Mouse (Mus musculus) limb, embryonic 14.5 days (tissue): ENCODE measurements at regions not wholly inside any gene's neighbourhood (a gene's known extent, or its start where the extent isn't known, plus 50 kb on each side); places are given as distances from the start of the nearest gene placed in this dataset.

Experiments
- ATAC-seq: fragments of 200-750 bp; cut with Nextera tagmentation; 2 replicates; pipeline ENCODE4 v1.8.0; 2017; ENCODE audit warnings: low read depth, moderate number of reproducible peaks, moderate TSS enrichment; ENCODE audit not compliant: low FRiP score
- DNase-seq: peaks from one replicate; pipeline ENCODE4 v3.0.0-alpha.2; 2015; ENCODE audit warnings: low spot score
- H3K27ac ChIP-seq: fragments of 300-500 bp; sonication (generic); replicated peaks from 2 replicates; pipeline ENCODE4 v1.5.1; 2014; ENCODE audit warnings: low read depth, mild to moderate bottlenecking, low read length, moderate library complexity, mixed read lengths
- H3K27me3 ChIP-seq: fragments of 300-500 bp; sonication (generic); 2 replicates; pipeline ENCODE4 v1.6.1; 2014; ENCODE audit warnings: low read length, mixed read lengths; ENCODE audit not compliant: control insufficient read depth, insufficient read depth
- H3K36me3 ChIP-seq: fragments of 300-500 bp; sonication (generic); 2 replicates; pipeline ENCODE4 v1.6.1; 2014; ENCODE audit warnings: mild to moderate bottlenecking, low read length, moderate library complexity, mixed read lengths; ENCODE audit not compliant: control insufficient read depth, insufficient read depth
- H3K4me1 ChIP-seq: fragments of 300-500 bp; sonication (generic); 2 replicates; pipeline ENCODE4 v1.6.1; 2014; ENCODE audit warnings: antibody characterized with exemption, low read length, mixed read lengths; ENCODE audit not compliant: control insufficient read depth, insufficient read depth
- H3K4me2 ChIP-seq: fragments of 300-500 bp; sonication (generic); replicated peaks from 2 replicates; pipeline ENCODE4 v1.6.1; 2014; ENCODE audit warnings: low read depth, mild to moderate bottlenecking, low read length, moderate library complexity; ENCODE audit not compliant: severe bottlenecking
- H3K4me3 ChIP-seq: fragments of 300-500 bp; sonication (generic); replicated peaks from 2 replicates; pipeline ENCODE4 v1.5.1; 2014; ENCODE audit warnings: low read length
- H3K9ac ChIP-seq: fragments of 300-500 bp; sonication (generic); 2 replicates; pipeline ENCODE4 v1.6.1; 2014; ENCODE audit warnings: mild to moderate bottlenecking, low read depth, low read length, moderate library complexity; ENCODE audit not compliant: severe bottlenecking
- H3K9me3 ChIP-seq: fragments of 300-500 bp; sonication (generic); 2 replicates; pipeline ENCODE4 v1.6.1; 2016; ENCODE audit warnings: low read length; ENCODE audit not compliant: control insufficient read depth
- POLR2A ChIP-seq: fragments of 200-500 bp; IDR thresholded peaks from 2 replicates; pipeline ENCODE4 v1.8.0; 2012; ENCODE audit warnings: inconsistent platforms, mild to moderate bottlenecking, moderate library complexity, borderline replicate concordance; ENCODE audit not compliant: insufficient read depth, insufficient read length; ENCODE audit errors: extremely low read depth
- WGBS: fragments of 180-500 bp; shearing (Covaris S2); extraction: QIAGEN DNeasy Blood & Tissue Kit; methylation state at CpG from one replicate; pipeline ENCODE4 v1.1.7; 2014; 5-methylcytosine and 5-hydroxymethylcytosine counted together

- ATAC-seq (no peak), DNase-seq (no peak)
- H3K27me3 ChIP-seq = no peaks in the 10 kb centered on the region
- peaks cover 11% of the 10 kb centered on the region for H3K4me1 ChIP-seq
- H3K36me3 ChIP-seq = no peaks in the 10 kb centered on the region
- WGBS = 7% methylated on average over 2 of the region's 2 CpGs
- H3K9ac ChIP-seq = no peak overlapping the region
- H3K4me3 ChIP-seq = no peak overlapping the region
- no peaks in the 10 kb centered on the region for H3K9me3 ChIP-seq
- peak overlapping the region; percentile 38; the same call in 1 of the 2 replicates for H3K27ac ChIP-seq
- TF ChIP-seq POLR2A = no peak
- no peak overlapping the region for H3K4me2 ChIP-seq
Measured at GRCm38 (mm10) chr7:83037100-83037499, 170.0 kb downstream of the Mex3b start.

- no peak overlapping the region for H3K4me2 ChIP-seq
- H3K9ac ChIP-seq = no peak overlapping the region
- no peaks in the 10 kb centered on the region for H3K9me3 ChIP-seq
- H3K4me1 ChIP-seq = peaks cover 8% of the 10 kb centered on the region
- no peak for TF ChIP-seq POLR2A
- H3K36me3 ChIP-seq = no peaks in the 10 kb centered on the region
- no peak overlapping the region for H3K4me3 ChIP-seq
- ATAC-seq (no peak), DNase-seq (no peak)
- no peaks in the 10 kb centered on the region for H3K27me3 ChIP-seq
- 65% methylated on average over 2 of the region's 2 CpGs for WGBS
- H3K27ac ChIP-seq = no peak overlapping the region
Measured at GRCm38 (mm10) chr7:83037714-83038113, 170.6 kb downstream of the Mex3b start.

DNA sequence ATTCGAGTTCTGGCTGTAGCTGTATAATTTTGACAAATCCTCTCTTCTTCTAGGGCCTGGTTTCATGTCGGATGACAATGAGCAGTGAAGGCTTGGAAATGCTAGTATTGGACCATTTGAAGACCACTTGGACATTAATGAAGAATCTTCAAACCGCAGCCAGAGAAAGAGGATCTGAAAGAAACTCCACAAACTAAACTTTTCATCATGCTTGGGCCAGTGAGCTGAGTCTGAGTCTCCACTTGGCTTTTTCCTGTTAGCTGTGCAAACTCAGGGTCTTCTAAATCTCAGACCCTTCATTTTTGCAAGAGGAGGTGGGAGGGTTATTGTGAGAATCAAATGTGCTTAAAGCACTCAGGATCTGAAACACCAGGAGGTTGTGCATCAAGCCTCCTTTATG lies 176.6 kb downstream of the Mex3b start:
- ATAC-seq = no peak

GRCm38 (mm10) chr7:83045266-83045665 lies 178.1 kb downstream of the Mex3b start:
- no peak overlapping the region for H3K4me3 ChIP-seq
- H3K9me3 ChIP-seq = 0 out of 2 replicates have a peak, but pooled peaks cover 3% of the 10 kb centered on the region
- no peaks in the 10 kb centered on the region for H3K4me1 ChIP-seq
- ATAC-seq = no peak
- 86% methylated on average over 3 of the region's 3 CpGs for WGBS
- H3K27ac ChIP-seq = no peak overlapping the region
- H3K4me2 ChIP-seq = no peak overlapping the region
- no peaks in the 10 kb centered on the region for H3K36me3 ChIP-seq
- no peak overlapping the region for H3K9ac ChIP-seq
- H3K27me3 ChIP-seq = no peaks in the 10 kb centered on the region
- TF ChIP-seq POLR2A = no peak
- DNase-seq = no peak

More for the DNA sequence above, 176.6 kb downstream of the Mex3b start:
- no peaks in the 10 kb centered on the region for H3K27me3 ChIP-seq
- WGBS = 76% methylated on average over 3 of the region's 3 CpGs
- no peak for TF ChIP-seq POLR2A
- no peak overlapping the region for H3K4me3 ChIP-seq
- H3K4me1 ChIP-seq = no peaks in the 10 kb centered on the region
- no peak overlapping the region for H3K4me2 ChIP-seq
- H3K36me3 ChIP-seq = no peaks in the 10 kb centered on the region
- no peak for DNase-seq
- H3K9me3 ChIP-seq = 0 out of 2 replicates have a peak, but pooled peaks cover 3% of the 10 kb centered on the region
- no peak overlapping the region for H3K9ac ChIP-seq
- no peak overlapping the region for H3K27ac ChIP-seq

DNA sequence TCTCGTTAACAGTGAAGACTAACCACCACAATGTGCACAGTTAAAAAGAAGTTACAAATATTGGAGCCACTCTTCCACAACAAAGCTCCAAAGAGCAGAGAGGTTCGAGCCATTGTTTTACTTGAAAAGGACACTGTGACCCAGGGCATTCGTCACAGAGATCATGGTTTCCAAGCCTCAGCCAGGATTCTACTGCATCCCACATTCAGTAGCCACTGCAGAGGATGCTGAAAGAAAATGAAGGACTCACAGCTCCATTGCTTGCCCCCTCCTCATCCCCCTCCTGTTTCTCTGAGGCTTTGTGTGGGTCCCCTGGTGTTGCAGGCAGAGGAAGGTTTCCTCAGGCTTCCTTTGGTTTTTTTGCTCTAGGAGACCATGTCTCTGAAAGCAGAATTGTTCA lies 182.9 kb downstream of the Mex3b start:
- 55% methylated on average over 3 of the region's 3 CpGs for WGBS
- Histone ChIP-seq H3K9me3 (0 out of 2 replicates have a peak, but pooled peaks cover 3% of the 10 kb centered on the region), H3K4me2 (no peak overlapping the region), H3K4me1 (no peaks in the 10 kb centered on the region), H3K36me3 (no peaks in the 10 kb centered on the region), H3K4me3 (no peak overlapping the region), H3K27me3 (no peaks in the 10 kb centered on the region), H3K9ac (no peak overlapping the region), H3K27ac (no peak overlapping the region)
- DNase-seq (no peak), ATAC-seq (no peak)
- TF ChIP-seq POLR2A = no peak

DNA sequence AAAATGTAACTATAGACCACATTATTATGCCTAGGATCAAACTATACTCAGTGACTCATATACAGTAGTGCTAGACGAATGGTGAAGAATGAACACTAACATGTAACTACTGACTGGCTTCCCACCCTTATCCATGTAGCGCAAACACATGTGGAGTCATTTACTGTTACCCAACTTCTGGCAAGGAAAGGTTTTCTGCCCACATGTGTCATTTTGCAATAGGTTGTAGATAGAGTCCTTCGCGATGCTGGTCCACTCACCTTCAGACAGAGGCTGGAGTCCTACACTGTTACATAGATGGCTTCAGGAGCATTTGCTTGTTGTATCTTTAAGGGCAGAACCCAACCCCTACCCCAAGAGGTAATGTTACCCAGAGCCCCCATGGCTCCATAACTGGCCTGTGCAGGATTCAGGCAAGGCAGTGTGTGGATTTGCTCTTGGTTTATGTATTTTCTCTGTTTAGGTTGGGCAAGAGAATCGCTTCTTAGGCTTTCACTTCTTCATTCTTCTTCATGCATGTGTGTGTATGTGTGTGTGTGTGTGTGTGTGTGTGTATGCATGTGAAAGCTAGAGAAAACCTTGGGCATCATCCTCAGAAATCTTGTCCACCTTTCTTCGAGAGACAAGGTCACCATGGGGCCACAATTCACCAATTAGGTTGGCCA lies 183.8 kb downstream of the Mex3b start:
- Histone ChIP-seq H3K27ac (no peak overlapping the region), H3K9ac (no peak overlapping the region), H3K27me3 (no peaks in the 10 kb centered on the region), H3K4me2 (no peak overlapping the region), H3K9me3 (0 out of 2 replicates have a peak, but pooled peaks cover 3% of the 10 kb centered on the region), H3K36me3 (no peaks in the 10 kb centered on the region), H3K4me1 (no peaks in the 10 kb centered on the region), H3K4me3 (no peak overlapping the region)
- ATAC-seq (no peak), DNase-seq (no peak)
- TF ChIP-seq POLR2A = no peak
- 90% methylated on average over 6 of the region's 6 CpGs for WGBS
